Mouse (Mus musculus) liver, embryonic 11.5 days (tissue): ENCODE results near the gene Dnajc28. TPM values are rescaled to one million over a fixed set of nuclear protein-coding genes. Genes with fewer than 3 reads are reported as not detected.
"Not testable (repeated sequence)": the region's sequence is repeated elsewhere in the genome, so short reads cannot be mapped to it uniquely, and the experiment has no call there.

Experiments
- ATAC-seq: fragments of 200-750 bp; cut with Nextera tagmentation; replicated peaks from 2 replicates; pipeline ENCODE4 v1.8.0; 2017; ENCODE audit warnings: moderate number of reproducible peaks, mild to moderate bottlenecking, moderate TSS enrichment, moderate library complexity; ENCODE audit not compliant: low FRiP score
- DNase-seq: peaks from one replicate; pipeline ENCODE4 v3.0.0-alpha.2; 2017; ENCODE audit warnings: low spot score
- H3K27ac ChIP-seq: fragments of 300-500 bp; sonication (generic); 2 replicates; pipeline ENCODE4 v1.5.1; 2014; ENCODE audit warnings: mild to moderate bottlenecking, low read depth, low read length, control low read depth
- H3K27me3 ChIP-seq: fragments of 300-500 bp; sonication (generic); replicated peaks from 2 replicates; pipeline ENCODE4 v1.6.1; 2014; ENCODE audit warnings: low read length, mixed read lengths; ENCODE audit not compliant: control insufficient read depth, insufficient read depth
- H3K36me3 ChIP-seq: fragments of 300-500 bp; sonication (generic); 2 replicates; pipeline ENCODE4 v1.6.1; 2014; ENCODE audit warnings: mild to moderate bottlenecking, low read length, moderate library complexity, mixed read lengths; ENCODE audit not compliant: control insufficient read depth, insufficient read depth
- H3K4me1 ChIP-seq: fragments of 300-500 bp; sonication (generic); replicated peaks from 2 replicates; pipeline ENCODE4 v1.6.1; 2014; ENCODE audit warnings: low read length, mixed read lengths; ENCODE audit not compliant: control insufficient read depth, insufficient read depth
- H3K4me2 ChIP-seq: fragments of 300-500 bp; sonication (generic); 2 replicates; pipeline ENCODE4 v1.6.1; 2014; ENCODE audit warnings: mild to moderate bottlenecking, control low read depth, moderate library complexity
- H3K4me3 ChIP-seq: fragments of 300-500 bp; sonication (generic); 2 replicates; pipeline ENCODE4 v1.5.1; 2014; ENCODE audit warnings: low read depth, low read length, control low read depth
- H3K9ac ChIP-seq: fragments of 300-500 bp; sonication (generic); 2 replicates; pipeline ENCODE4 v1.6.1; 2014; ENCODE audit warnings: low read depth, low read length, control low read depth
- H3K9me3 ChIP-seq: fragments of 300-500 bp; sonication (generic); 2 replicates; pipeline ENCODE4 v1.6.1; 2016; ENCODE audit warnings: low read length, inconsistent platforms, mixed read lengths; ENCODE audit not compliant: control insufficient read depth
- WGBS: fragments of 180-500 bp; shearing (Covaris S2); extraction: QIAGEN DNeasy Blood & Tissue Kit; methylation state at CpG from one replicate; pipeline ENCODE4 v1.1.7; 2014; 5-methylcytosine and 5-hydroxymethylcytosine counted together
- polyA plus RNA-seq: library from polyadenylated mRNA; unstranded; fragments of >200 nt; fragmentation: Nextera tagmentation; extraction: Ambion mirVana; gene quantifications from 2 replicates; pipeline ENCODE4 v1.2.1, GENCODE M21; 2014

The Dnajc28 gene
- polyA plus RNA-seq, 1 experiment from 2014 or later: 2.2 TPM

GRCm38 (mm10) chr16:91649781-91650180, 31.0 kb upstream of the Dnajc28 start:
- H3K27me3 ChIP-seq: no peaks in the 10 kb centered on the region
- no peak overlapping the region for H3K9ac ChIP-seq
- H3K4me2 ChIP-seq: peak overlapping the region; percentile 45
- DNase-seq: no peak
- no peak for ATAC-seq
- no peak overlapping the region for H3K27ac ChIP-seq
- no peaks in the 10 kb centered on the region for H3K9me3 ChIP-seq
- peaks cover 13% of the 10 kb centered on the region for H3K4me1 ChIP-seq
- peaks cover 24% of the 10 kb centered on the region for H3K36me3 ChIP-seq
- H3K4me3 ChIP-seq: no peak overlapping the region

GRCm38 (mm10) chr16:91649246-91649645, 30.4 kb upstream of the Dnajc28 start:
- no peaks in the 10 kb centered on the region for H3K27me3 ChIP-seq
- no peaks in the 10 kb centered on the region for H3K9me3 ChIP-seq
- H3K27ac ChIP-seq: no peak overlapping the region
- no peak for DNase-seq
- H3K4me3 ChIP-seq: peak overlapping the region; percentile 83
- H3K4me2 ChIP-seq: peak overlapping the region; percentile 79
- ATAC-seq: no peak
- H3K36me3 ChIP-seq: peaks cover 19% of the 10 kb centered on the region
- H3K4me1 ChIP-seq: peaks cover 18% of the 10 kb centered on the region
- peak overlapping the region; percentile 53 for H3K9ac ChIP-seq
- 42% methylated on average over 3 of the region's 3 CpGs for WGBS

DNA sequence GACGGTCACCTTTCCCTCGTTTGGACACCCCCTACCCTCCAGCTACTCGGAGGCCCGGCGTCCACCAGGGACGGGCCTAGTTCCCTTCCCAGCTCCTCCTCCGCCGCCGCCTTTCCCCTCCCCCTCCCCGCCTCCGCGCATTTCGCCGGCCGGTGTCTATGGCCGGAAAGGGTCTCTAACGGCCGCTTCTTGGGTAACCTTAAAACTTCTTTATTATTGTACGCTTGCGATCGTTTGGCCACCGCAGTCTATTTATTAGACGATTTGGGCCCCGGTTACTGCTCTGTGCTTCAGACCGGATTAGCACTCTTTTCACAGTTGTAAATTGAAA, 29.4 kb upstream of the Dnajc28 start:
- peak; percentile 82 for DNase-seq
- H3K27ac ChIP-seq: peak overlapping the region; percentile 92
- peak overlapping the region; percentile 77 for H3K9ac ChIP-seq
- H3K36me3 ChIP-seq: peaks cover 19% of the 10 kb centered on the region
- H3K4me3 ChIP-seq: peak overlapping the region; percentile 83
- peaks cover 19% of the 10 kb centered on the region for H3K4me1 ChIP-seq
- no peaks in the 10 kb centered on the region for H3K9me3 ChIP-seq
- WGBS: under 1% methylated on average over 25 of the region's 25 CpGs
- H3K4me2 ChIP-seq: peak overlapping the region; percentile 79
- H3K27me3 ChIP-seq: no peaks in the 10 kb centered on the region
- ATAC-seq: peak; percentile 61

- WGBS: under 1% methylated on average over 70 of the region's 70 CpGs
- no peaks in the 10 kb centered on the region for H3K27me3 ChIP-seq
- peak within 1 kb of the TSS; percentile 99 for H3K4me2 ChIP-seq
- H3K36me3 ChIP-seq: peaks cover 23% of the 10 kb centered on the region
- peak within 1 kb of the TSS; percentile 83 for H3K4me3 ChIP-seq
- ATAC-seq (peak; percentile 88), DNase-seq (peak; percentile 90)
- peaks cover 19% of the 10 kb centered on the region for H3K4me1 ChIP-seq
- peak within 1 kb of the TSS; percentile 96 for H3K9ac ChIP-seq
- no peaks in the 10 kb centered on the region for H3K9me3 ChIP-seq
- peak within 1 kb of the TSS; percentile 99 for H3K27ac ChIP-seq
Measured at GRCm38 (mm10) chr16:91647461-91648219, 28.8 kb upstream of the Dnajc28 start, which contains the start of gene Son. Gene Son, plus strand, starts transcription at chr16:91647506.

DNA sequence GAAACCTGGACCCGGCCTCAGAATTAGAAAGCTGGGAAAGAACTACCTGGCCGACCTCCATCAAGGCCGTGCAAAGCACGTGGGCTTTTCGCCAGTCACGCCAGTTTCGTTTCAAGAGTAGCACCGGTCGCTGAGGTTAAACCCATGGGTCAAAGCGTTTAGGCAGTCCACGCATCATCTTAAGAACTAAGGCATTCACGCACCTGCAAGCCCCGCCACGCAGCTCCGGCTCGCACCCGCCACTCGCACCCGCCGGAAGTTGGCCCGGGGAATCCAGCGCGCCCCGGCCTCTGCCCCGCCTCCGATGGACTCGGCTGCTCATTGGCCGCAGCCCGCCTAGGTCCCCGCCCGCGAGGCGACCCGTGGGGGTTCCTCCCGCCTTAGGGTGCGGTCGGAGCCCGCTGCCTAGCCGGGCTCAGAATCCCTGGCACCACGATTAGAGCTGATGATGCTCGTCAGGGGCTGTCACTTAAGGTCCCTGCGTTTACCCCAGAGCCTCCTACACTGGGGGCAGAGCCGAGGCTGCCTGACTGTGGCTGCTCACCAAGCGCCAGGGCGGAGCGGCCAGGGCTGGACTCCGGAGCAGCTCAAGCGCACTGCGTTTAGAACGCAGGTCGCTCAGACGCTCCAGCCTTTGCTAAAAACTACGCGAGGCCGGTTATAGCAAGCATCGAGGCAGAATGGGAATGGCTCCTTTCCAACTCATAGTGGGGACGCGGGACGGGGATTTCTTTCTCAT, 28.0 kb upstream of the Dnajc28 start, which contains the start of gene Gart:
Gene Gart (minus strand): TSS at position 272 of the 739 bp plus-strand sequence.
- H3K4me3 ChIP-seq: peak within 1 kb of the TSS; percentile 83
- H3K9ac ChIP-seq: peak within 1 kb of the TSS; percentile 96
- no peaks in the 10 kb centered on the region for H3K27me3 ChIP-seq
- no peaks in the 10 kb centered on the region for H3K9me3 ChIP-seq
- peaks cover 15% of the 10 kb centered on the region for H3K4me1 ChIP-seq
- peak; percentile 88 for ATAC-seq
- peak within 1 kb of the TSS; percentile 99 for H3K4me2 ChIP-seq
- H3K27ac ChIP-seq: peak within 1 kb of the TSS; percentile 99
- under 1% methylated on average over 59 of the region's 59 CpGs for WGBS
- peak; percentile 95 for DNase-seq
- peaks cover 20% of the 10 kb centered on the region for H3K36me3 ChIP-seq

DNA sequence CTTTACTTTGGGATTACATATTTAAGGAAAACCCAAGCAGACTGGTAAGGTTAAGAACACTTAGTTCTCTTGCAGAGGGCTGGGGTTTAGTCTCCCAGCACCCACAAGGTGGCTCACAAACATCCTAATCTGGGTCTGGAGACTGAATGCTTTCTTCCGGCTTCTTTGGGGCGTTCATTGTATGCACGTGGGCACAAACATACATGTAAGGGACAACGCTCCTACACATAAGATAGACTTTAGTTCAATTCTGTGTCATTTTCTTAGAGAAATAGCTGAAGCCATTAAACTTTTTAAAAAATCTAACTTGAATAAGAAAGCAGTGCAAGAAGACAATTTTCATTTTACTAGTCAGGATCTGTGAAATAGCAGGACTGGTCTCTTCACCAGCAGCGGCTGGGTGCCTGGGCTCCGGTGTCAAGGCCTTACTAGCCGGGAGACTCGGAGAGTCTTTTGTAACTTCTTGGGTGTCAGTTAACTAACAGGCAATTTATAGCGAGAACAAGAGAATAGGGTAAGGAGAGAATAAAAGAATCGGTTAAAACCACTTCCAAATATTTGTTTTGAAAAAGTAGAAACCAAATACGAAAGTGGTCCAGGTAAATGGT, 27.3 kb upstream of the Dnajc28 start:
- Histone ChIP-seq H3K9me3 (no peaks in the 10 kb centered on the region), H3K27ac (peak overlapping the region; percentile 99; the same call in 1 of the 2 replicates), H3K36me3 (peaks cover 22% of the 10 kb centered on the region; the same call in 1 of the 2 replicates), H3K4me3 (peak overlapping the region; percentile 83), H3K4me1 (peaks cover 15% of the 10 kb centered on the region), H3K27me3 (no peaks in the 10 kb centered on the region), H3K9ac (peak overlapping the region; percentile 96), H3K4me2 (peak overlapping the region; percentile 99)
- no peak for DNase-seq
- ATAC-seq: no peak
- under 1% methylated on average over 11 of the region's 11 CpGs for WGBS

GRCm38 (mm10) chr16:91645420-91645819, 26.6 kb upstream of the Dnajc28 start:
- Histone ChIP-seq H3K4me3 (peak overlapping the region; percentile 33; the same call in 1 of the 2 replicates), H3K4me2 (peak overlapping the region; percentile 35; the same call in 1 of the 2 replicates), H3K4me1 (peaks cover 15% of the 10 kb centered on the region), H3K36me3 (peaks cover 21% of the 10 kb centered on the region; the same call in 1 of the 2 replicates)
- WGBS: no CpG with 5 or more reads among the region's 2 CpGs
- not testable (repeated sequence) for DNase-seq, H3K27me3 ChIP-seq, ATAC-seq, H3K27ac ChIP-seq, H3K9ac ChIP-seq, H3K9me3 ChIP-seq

DNA sequence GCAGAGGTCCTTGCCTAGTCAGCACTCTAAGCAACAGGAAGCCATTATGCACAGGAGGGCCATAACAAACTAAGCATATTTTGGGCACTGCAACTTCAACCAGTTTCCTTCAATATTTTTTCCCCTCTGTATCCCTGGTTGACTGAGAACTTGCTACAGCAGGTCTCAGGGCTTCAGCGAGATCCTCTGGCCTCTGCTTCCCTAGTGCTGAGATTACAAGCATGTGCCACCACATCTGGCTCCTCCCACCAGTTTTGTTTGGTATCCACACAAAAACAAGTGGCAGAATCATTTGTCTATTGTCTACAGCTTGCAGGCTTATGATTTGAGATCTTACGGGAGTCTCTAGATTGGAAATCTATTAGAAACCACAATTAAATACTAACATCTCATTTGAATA, 26.1 kb upstream of the Dnajc28 start:
- H3K9ac ChIP-seq: no peak overlapping the region
- no peak for DNase-seq

More for the DNA sequence above, 26.1 kb upstream of the Dnajc28 start:
- no peak overlapping the region for H3K27ac ChIP-seq
- H3K9me3 ChIP-seq: no peaks in the 10 kb centered on the region
- 57% methylated on average over 2 of the region's 2 CpGs for WGBS
- peaks cover 23% of the 10 kb centered on the region; the same call in 1 of the 2 replicates for H3K36me3 ChIP-seq
- H3K4me2 ChIP-seq: peak overlapping the region; percentile 37
- H3K27me3 ChIP-seq: no peaks in the 10 kb centered on the region
- ATAC-seq: no peak
- H3K4me1 ChIP-seq: peaks cover 15% of the 10 kb centered on the region
- H3K4me3 ChIP-seq: peak overlapping the region; percentile 20; the same call in 1 of the 2 replicates
